Mouse (Mus musculus): ENCODE measurements around the gene Entpd1. TPM values are rescaled to one million over a fixed set of nuclear protein-coding genes. Genes with fewer than 3 reads are reported as not detected.

Gene Entpd1
- total and polyA plus RNA-seq, 2 experiments: 1.6 to 4.6 TPM

DNA sequence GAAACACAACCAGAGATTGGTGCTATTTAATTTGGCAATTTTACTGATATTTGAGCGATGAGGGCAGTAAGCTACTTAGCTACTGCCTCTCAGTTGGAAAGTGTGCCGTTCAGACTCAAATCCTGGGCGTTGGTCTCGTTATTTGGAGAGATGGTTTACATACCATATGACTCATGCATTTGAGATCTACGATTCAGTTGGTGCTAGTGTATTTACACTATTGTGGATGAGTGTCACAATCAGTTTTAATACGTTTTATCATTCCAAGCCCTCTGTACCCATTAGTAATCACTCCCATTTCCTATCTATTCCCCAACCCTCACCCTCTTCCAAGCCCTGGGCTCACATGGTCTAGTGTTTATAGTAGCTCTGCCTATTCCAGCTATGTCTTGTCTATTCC, 54.9 kb downstream of the Entpd1 start:
- Histone ChIP-seq H3K79me2 (ENCODE audit: control insufficient read depth, insufficient read depth, low read length) (no peaks in the 10 kb centered on the region), H3K27me3 (ENCODE audit: control insufficient read depth, insufficient read depth, low read length) (no peaks in the 10 kb centered on the region), H3K9ac (ENCODE audit: low read depth, low read length) (no peak overlapping the region), H3K4me1 (ENCODE audit: control insufficient read depth, insufficient read depth, low read length) (no peaks in the 10 kb centered on the region), H3K36me3 (ENCODE audit: control insufficient read depth, insufficient read depth, low read length) (no peaks in the 10 kb centered on the region), H3K27ac (replicated peaks; ENCODE audit: insufficient read depth, low read depth, low read length) (no peak overlapping the region), H3K4me3 (ENCODE audit: insufficient read depth, low read depth, low read length) (no peak overlapping the region)
- DNase-seq (ENCODE audit: extremely low read depth, low read depth, low spot score): no peak
- TF ChIP-seq CTCF (IDR thresholded peaks at IDR 0.05; ENCODE audit: low read depth, low read length): no peak
- no peak for TF ChIP-seq POLR2A (IDR thresholded peaks at IDR 0.05; ENCODE audit: extremely low read depth, insufficient read depth, low read length)
- 78% methylated on average over 6 of the region's 6 CpGs for WGBS

DNA sequence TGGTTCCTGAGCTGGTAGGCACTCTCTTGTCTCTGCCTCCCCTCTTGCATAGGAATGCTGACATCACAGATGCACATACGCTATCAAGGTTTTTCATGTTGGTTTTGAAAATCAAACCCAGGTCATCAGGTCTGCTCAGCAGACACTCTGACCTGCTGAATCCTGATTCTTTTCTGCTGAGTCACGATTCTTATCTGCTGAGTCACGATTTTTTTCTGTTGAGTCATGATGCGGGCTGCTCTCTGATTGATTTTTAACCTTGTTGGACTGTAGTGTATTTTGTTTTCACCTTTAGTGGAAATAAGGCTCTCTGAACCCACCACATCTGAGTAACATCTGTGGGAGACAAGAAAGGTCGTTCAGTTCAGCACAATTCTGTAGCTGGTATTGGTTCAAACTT, 63.2 kb downstream of the Entpd1 start:
- Histone ChIP-seq H3K4me3 (ENCODE audit: insufficient read depth, low read depth, low read length) (no peak overlapping the region), H3K79me2 (ENCODE audit: control insufficient read depth, insufficient read depth, low read length) (no peaks in the 10 kb centered on the region), H3K4me1 (ENCODE audit: control insufficient read depth, insufficient read depth, low read length) (no peaks in the 10 kb centered on the region), H3K36me3 (ENCODE audit: control insufficient read depth, insufficient read depth, low read length) (no peaks in the 10 kb centered on the region), H3K27me3 (ENCODE audit: control insufficient read depth, insufficient read depth, low read length) (no peaks in the 10 kb centered on the region), H3K27ac (replicated peaks; ENCODE audit: insufficient read depth, low read depth, low read length) (no peak overlapping the region), H3K9ac (ENCODE audit: low read depth, low read length) (no peak overlapping the region)
- 83% methylated on average over 5 of the region's 5 CpGs for WGBS
- DNase-seq (ENCODE audit: extremely low read depth, low read depth, low spot score): no peak
- TF ChIP-seq CTCF (IDR thresholded peaks at IDR 0.05; ENCODE audit: low read depth, low read length): no peak
- no peak for TF ChIP-seq POLR2A (IDR thresholded peaks at IDR 0.05; ENCODE audit: extremely low read depth, insufficient read depth, low read length)

DNA sequence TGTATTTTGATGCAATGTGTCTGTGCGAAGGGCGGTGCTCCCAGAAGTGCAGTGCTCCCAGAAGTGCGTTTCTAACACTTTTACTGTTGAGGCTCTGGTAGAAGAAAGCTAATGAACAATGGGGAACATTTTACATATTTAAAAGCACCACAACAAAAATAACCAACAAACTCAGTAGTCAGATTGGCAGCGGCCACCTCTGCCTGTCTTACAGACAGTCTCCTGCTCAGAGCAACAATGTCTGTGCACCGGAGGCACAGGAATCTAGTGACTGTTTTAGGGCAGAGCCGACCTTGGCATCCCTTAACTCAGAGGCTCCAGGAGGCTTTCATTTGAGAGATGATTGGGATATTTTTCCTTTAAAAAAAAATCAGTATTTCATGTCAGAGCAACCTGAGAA, 65.9 kb downstream of the Entpd1 start:
- WGBS: 72% methylated on average over 6 of the region's 6 CpGs
- DNase-seq (ENCODE audit: extremely low read depth, low read depth, low spot score): no peak
- TF ChIP-seq CTCF (IDR thresholded peaks at IDR 0.05; ENCODE audit: low read depth, low read length) (no peak), POLR2A (IDR thresholded peaks at IDR 0.05; ENCODE audit: extremely low read depth, insufficient read depth, low read length) (no peak)
- H3K27ac ChIP-seq (replicated peaks; ENCODE audit: insufficient read depth, low read depth, low read length): no peak overlapping the region; the same call in 1 of the 2 replicates
- no peak overlapping the region for H3K9ac ChIP-seq (ENCODE audit: low read depth, low read length)
- no peaks in the 10 kb centered on the region for H3K36me3 ChIP-seq (ENCODE audit: control insufficient read depth, insufficient read depth, low read length)
- H3K4me3 ChIP-seq (ENCODE audit: insufficient read depth, low read depth, low read length): no peak overlapping the region
- H3K27me3 ChIP-seq (ENCODE audit: control insufficient read depth, insufficient read depth, low read length): no peaks in the 10 kb centered on the region
- H3K4me1 ChIP-seq (ENCODE audit: control insufficient read depth, insufficient read depth, low read length): no peaks in the 10 kb centered on the region
- no peaks in the 10 kb centered on the region for H3K79me2 ChIP-seq (ENCODE audit: control insufficient read depth, insufficient read depth, low read length)

DNA sequence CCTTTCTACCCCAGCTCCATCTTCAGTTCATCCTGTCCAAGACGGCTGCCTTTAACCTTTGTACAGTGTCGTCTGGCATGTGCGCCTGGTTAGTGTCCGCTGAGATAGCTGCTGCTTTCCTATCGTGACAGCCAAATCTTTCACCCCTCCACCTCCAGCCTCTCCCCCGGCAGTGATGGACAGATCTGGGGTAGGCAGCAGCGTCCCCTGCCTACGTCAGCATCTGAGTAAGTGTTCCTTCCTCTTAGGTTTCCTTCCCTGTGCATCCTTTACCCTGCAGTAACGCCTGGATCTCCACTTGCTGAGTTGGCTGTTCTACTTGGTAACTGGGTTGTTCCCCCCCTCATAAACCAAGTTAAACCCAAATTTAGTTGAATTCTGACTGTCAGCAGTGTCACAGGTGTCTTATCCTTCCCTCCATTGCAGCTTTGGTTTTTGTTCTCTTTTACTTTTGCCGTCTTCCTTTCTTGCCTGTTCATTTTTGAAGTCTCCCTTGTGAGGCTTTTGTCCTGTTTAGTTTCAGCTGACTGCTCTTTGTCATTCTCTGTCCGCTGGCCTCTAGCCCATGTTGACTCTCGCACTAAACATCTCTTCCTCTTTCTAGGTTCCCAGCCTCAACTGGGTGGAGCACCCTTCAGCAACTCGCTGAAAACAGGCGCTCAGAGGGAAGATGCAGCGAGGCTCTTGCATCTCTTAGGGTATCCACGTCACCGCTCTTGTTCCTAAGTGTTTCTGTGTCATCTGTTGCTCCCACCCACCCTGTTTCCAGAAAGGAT, 66.6 kb downstream of the Entpd1 start:
- no peak overlapping the region for H3K27ac ChIP-seq (replicated peaks; ENCODE audit: insufficient read depth, low read depth, low read length)
- H3K4me1 ChIP-seq (ENCODE audit: control insufficient read depth, insufficient read depth, low read length): no peaks in the 10 kb centered on the region
- peak; percentile 45 for DNase-seq (ENCODE audit: extremely low read depth, low read depth, low spot score)
- H3K36me3 ChIP-seq (ENCODE audit: control insufficient read depth, insufficient read depth, low read length): no peaks in the 10 kb centered on the region
- no peak overlapping the region for H3K4me3 ChIP-seq (ENCODE audit: insufficient read depth, low read depth, low read length)
- no peaks in the 10 kb centered on the region for H3K27me3 ChIP-seq (ENCODE audit: control insufficient read depth, insufficient read depth, low read length)
- WGBS: 47% methylated on average over 17 of the region's 17 CpGs
- no peaks in the 10 kb centered on the region for H3K79me2 ChIP-seq (ENCODE audit: control insufficient read depth, insufficient read depth, low read length)
- no peak overlapping the region for H3K9ac ChIP-seq (ENCODE audit: low read depth, low read length)
- no peak for TF ChIP-seq CTCF (IDR thresholded peaks at IDR 0.05; ENCODE audit: low read depth, low read length)

DNA sequence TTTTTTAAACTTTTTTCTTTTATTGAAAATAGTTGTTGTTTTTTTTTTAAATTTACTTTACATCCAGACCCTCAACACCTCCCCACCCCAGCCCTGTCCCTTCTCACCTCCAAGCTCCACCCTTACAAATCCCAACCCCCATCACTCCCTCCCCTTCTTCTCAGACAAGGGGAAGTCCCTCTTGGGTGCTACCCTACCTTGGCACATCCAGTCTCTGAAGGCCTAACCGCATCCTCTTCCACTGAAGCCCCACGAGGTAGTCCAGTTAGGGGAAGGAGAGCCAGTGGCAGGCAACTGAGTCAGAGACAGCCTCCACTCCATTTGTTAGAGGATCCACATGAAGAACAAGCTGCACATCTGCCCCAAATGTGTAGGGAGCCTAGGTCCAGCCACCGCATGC, 67.5 kb downstream of the Entpd1 start:
- 97% methylated on average over 3 of the region's 3 CpGs for WGBS
- H3K79me2 ChIP-seq (ENCODE audit: control insufficient read depth, insufficient read depth, low read length): no peaks in the 10 kb centered on the region
- H3K4me3 ChIP-seq (ENCODE audit: insufficient read depth, low read depth, low read length): no peak overlapping the region
- no peaks in the 10 kb centered on the region for H3K4me1 ChIP-seq (ENCODE audit: control insufficient read depth, insufficient read depth, low read length)
- H3K36me3 ChIP-seq (ENCODE audit: control insufficient read depth, insufficient read depth, low read length): no peaks in the 10 kb centered on the region
- TF ChIP-seq CTCF (IDR thresholded peaks at IDR 0.05; ENCODE audit: low read depth, low read length): no peak
- TF ChIP-seq POLR2A (IDR thresholded peaks at IDR 0.05; ENCODE audit: extremely low read depth, insufficient read depth, low read length): no peak
- H3K27me3 ChIP-seq (ENCODE audit: control insufficient read depth, insufficient read depth, low read length): no peaks in the 10 kb centered on the region
- no peak overlapping the region for H3K27ac ChIP-seq (replicated peaks; ENCODE audit: insufficient read depth, low read depth, low read length)
- no peak overlapping the region for H3K9ac ChIP-seq (ENCODE audit: low read depth, low read length)
- DNase-seq (ENCODE audit: extremely low read depth, low read depth, low spot score): no peak

DNA sequence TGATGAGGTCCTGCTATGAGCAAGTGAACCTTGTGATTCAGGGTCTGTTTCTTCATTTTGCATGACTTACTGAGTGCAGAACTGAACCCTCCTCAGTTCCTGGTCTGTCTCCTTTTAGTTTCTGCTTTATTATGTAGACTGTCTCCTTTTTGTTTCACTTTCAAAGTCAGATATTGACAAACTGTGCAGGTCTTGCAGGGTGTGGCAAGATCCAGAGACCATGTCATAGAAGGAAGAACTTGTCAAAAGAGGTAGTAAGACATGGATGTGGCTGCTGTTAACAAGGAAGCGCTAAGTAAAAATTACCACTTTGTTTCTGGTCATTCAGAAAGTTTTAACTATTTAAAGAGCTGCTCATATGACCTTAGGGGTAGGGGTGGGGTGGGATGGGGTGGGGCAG, 72.0 kb downstream of the Entpd1 start:
- no peaks in the 10 kb centered on the region for H3K36me3 ChIP-seq (ENCODE audit: control insufficient read depth, insufficient read depth, low read length)
- H3K79me2 ChIP-seq (ENCODE audit: control insufficient read depth, insufficient read depth, low read length): no peaks in the 10 kb centered on the region
- H3K4me3 ChIP-seq (ENCODE audit: insufficient read depth, low read depth, low read length): no peak overlapping the region
- 92% methylated on average over 1 of the region's 1 CpGs for WGBS
- no peak overlapping the region for H3K27ac ChIP-seq (replicated peaks; ENCODE audit: insufficient read depth, low read depth, low read length)
- H3K27me3 ChIP-seq (ENCODE audit: control insufficient read depth, insufficient read depth, low read length): no peaks in the 10 kb centered on the region
- H3K9ac ChIP-seq (ENCODE audit: low read depth, low read length): no peak overlapping the region
- no peaks in the 10 kb centered on the region for H3K4me1 ChIP-seq (ENCODE audit: control insufficient read depth, insufficient read depth, low read length)
- TF ChIP-seq CTCF (IDR thresholded peaks at IDR 0.05; ENCODE audit: low read depth, low read length) (no peak), POLR2A (IDR thresholded peaks at IDR 0.05; ENCODE audit: extremely low read depth, insufficient read depth, low read length) (no peak)
- peak; percentile 48 for DNase-seq (ENCODE audit: extremely low read depth, low read depth, low spot score)
